Mouse (Mus musculus) MEL (cell line): ENCODE data around the gene Csnk1e.

Source experiments
- CTCF ChIP-seq, 3 experiments: IDR thresholded peaks in 2 of 3; conservative IDR thresholded peaks in 1 of 3; 2 replicates each; pipeline ENCODE4 v1.5.1; 2011 to 2012; ENCODE audit warnings: low read length in 3 of 3, low read depth in 2 of 3, mild to moderate bottlenecking in 2 of 3, improper control_type of control experiment in 1 of 3, inconsistent platforms in 1 of 3, mixed read lengths in 1 of 3, moderate library complexity in 1 of 3; ENCODE audit not compliant: control insufficient read depth in 1 of 3, insufficient read depth in 1 of 3, poor library complexity in 1 of 3, severe bottlenecking in 1 of 3
- POLR2A ChIP-seq, 2 experiments: IDR thresholded peaks; 2 replicates each; pipeline ENCODE4 v1.6.1; 2011 to 2012; ENCODE audit warnings: low read length in 2 of 2, mild to moderate bottlenecking in 2 of 2, control low read depth in 1 of 2, improper control_type of control experiment in 1 of 2, low read depth in 1 of 2, moderate library complexity in 1 of 2; ENCODE audit not compliant: control insufficient read depth in 1 of 2, insufficient read depth in 1 of 2, poor library complexity in 1 of 2
- SIN3A ChIP-seq: IDR thresholded peaks from 2 replicates; pipeline ENCODE4 v1.6.1; 2012; ENCODE audit warnings: low read length, improper control_type of control experiment, inconsistent platforms

DNA sequence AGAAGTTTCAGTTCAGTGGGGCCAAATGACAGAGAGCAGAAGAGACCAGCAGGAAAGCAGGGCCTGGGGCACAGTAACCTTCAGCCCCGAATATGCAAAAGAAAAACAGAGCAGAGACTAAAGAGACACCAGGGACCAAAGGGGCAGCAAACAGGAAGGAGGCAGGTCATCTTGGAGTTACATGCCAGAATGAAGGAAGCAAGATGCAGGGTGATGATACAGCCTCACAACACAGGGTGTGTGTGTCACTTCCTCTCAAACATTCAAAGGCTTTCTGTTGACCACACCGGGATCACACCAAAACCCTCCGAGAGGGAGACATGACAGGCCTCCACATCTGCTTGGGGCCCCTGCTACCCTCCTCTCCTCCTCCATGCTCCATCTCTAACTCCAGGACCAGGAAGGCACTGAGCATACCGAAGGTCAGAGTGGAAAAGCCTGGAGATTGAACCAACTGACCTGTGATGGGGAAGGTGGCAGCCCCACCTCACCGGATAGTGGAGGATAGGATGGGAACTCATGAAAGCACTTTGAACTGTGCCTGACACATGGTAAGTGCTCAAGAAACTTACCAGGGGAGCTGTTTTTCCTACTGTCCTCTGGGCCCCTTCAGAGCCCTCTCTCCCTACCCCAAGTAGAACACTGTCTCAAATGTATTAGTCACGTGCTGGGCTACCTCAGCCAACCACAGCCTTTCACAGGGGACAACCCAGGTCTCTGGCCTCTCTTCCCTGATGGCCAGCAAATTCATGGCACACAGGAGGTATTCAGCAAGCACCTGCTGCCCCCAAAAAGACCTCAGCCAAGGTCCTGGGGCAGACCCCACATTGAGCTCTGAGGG, 55.0 kb downstream of the Csnk1e start:
- no peak for TF ChIP-seq CTCF (IDR thresholded peaks at IDR 0.05 in 2 of 3, conservative IDR thresholded peaks at IDR 0.05 in 1 of 3; ENCODE audit: control insufficient read depth in 1 of 3, insufficient read depth in 1 of 3, low read depth in 2 of 3, low read length in 3 of 3, poor library complexity in 1 of 3, severe bottlenecking in 1 of 3)
- no peak for TF ChIP-seq SIN3A
- no peak for TF ChIP-seq POLR2A (IDR thresholded peaks at IDR 0.05; ENCODE audit: control insufficient read depth in 1 of 2, insufficient read depth in 1 of 2, low read depth in 1 of 2, low read length in 2 of 2, poor library complexity in 1 of 2)
